Mouse (Mus musculus) hindbrain, postnatal 0 days (tissue): ENCODE results near the gene Itpr1. TPM values are rescaled to one million over a fixed set of nuclear protein-coding genes. Genes with fewer than 3 reads are reported as not detected.

ENCODE experiments used
- ATAC-seq: fragments of 200-750 bp; cut with Nextera tagmentation; 2 replicates; pipeline ENCODE4 v1.8.0; 2017; ENCODE audit warnings: mild to moderate bottlenecking, moderate TSS enrichment, moderate library complexity
- DNase-seq: peaks from one replicate; pipeline ENCODE4 v3.0.0-alpha.2; 2015; ENCODE audit warnings: low spot score
- H3K27ac ChIP-seq: fragments of 300-500 bp; sonication (generic); 2 replicates; pipeline ENCODE4 v1.5.1; 2014; ENCODE audit warnings: mild to moderate bottlenecking
- H3K27me3 ChIP-seq: fragments of 300-500 bp; sonication (generic); 2 replicates; pipeline ENCODE4 v1.6.1; 2014; ENCODE audit warnings: low read length, mixed read lengths; ENCODE audit not compliant: insufficient read depth
- H3K36me3 ChIP-seq: fragments of 300-500 bp; sonication (generic); 2 replicates; pipeline ENCODE4 v1.6.1; 2014; ENCODE audit warnings: low read length, mixed read lengths; ENCODE audit not compliant: insufficient read depth
- H3K4me1 ChIP-seq: fragments of 300-500 bp; sonication (generic); 2 replicates; pipeline ENCODE4 v1.6.1; 2014; ENCODE audit warnings: antibody characterized with exemption, low read length, mixed read lengths; ENCODE audit not compliant: insufficient read depth
- H3K4me2 ChIP-seq: fragments of 300-500 bp; sonication (generic); 2 replicates; pipeline ENCODE4 v1.6.1; 2014; ENCODE audit warnings: low read depth, mild to moderate bottlenecking, low read length, moderate library complexity, mixed read lengths
- H3K4me3 ChIP-seq: fragments of 300-500 bp; sonication (generic); 2 replicates; pipeline ENCODE4 v1.5.1; 2014; ENCODE audit warnings: low read length
- H3K9ac ChIP-seq: fragments of 300-500 bp; sonication (generic); replicated peaks from 2 replicates; pipeline ENCODE4 v1.6.1; 2014; ENCODE audit warnings: mild to moderate bottlenecking, low read length, moderate library complexity, mixed read lengths
- H3K9me3 ChIP-seq: fragments of 300-500 bp; sonication (generic); 2 replicates; pipeline ENCODE4 v1.6.1; 2016; ENCODE audit warnings: low read length, mixed read lengths
- CTCF ChIP-seq: IDR thresholded peaks from 2 replicates; pipeline ENCODE4 v1.5.1; 2016; ENCODE audit warnings: antibody characterized with exemption, control low read depth, low read depth
- WGBS: fragments of 180-500 bp; shearing (Covaris S2); extraction: QIAGEN DNeasy Blood & Tissue Kit; methylation state at CpG from one replicate; pipeline ENCODE4 v1.1.7; 2014; 5-methylcytosine and 5-hydroxymethylcytosine counted together
- polyA plus RNA-seq: library from polyadenylated mRNA; unstranded; fragments of >200 nt; fragmentation: Nextera tagmentation; extraction: Ambion mirVana; gene quantifications from 2 replicates; pipeline ENCODE4 v1.2.1, GENCODE M21; 2015
- total RNA-seq: library from RNA; depleted of rRNA; stranded (reverse); fragments of >200 nt; gene quantifications from 2 replicates; pipeline ENCODE4 v1.2.3, GENCODE M21; 2014

The Itpr1 gene
- total and polyA plus RNA-seq, 2 experiments from 2014 or later, result 7.2 to 47.1 TPM

- WGBS, result 84% methylated on average over 3 of the region's 3 CpGs
- H3K36me3 ChIP-seq, result no peaks in the 10 kb centered on the region
- H3K9ac ChIP-seq, result no peak overlapping the region
- no peak overlapping the region for H3K27ac ChIP-seq
- no peaks in the 10 kb centered on the region for H3K4me1 ChIP-seq
- no peak for TF ChIP-seq CTCF
- H3K4me3 ChIP-seq, result no peak overlapping the region
- H3K27me3 ChIP-seq, result no peaks in the 10 kb centered on the region
- no peak for DNase-seq
- no peak overlapping the region for H3K4me2 ChIP-seq
- no peak for ATAC-seq
- no peaks in the 10 kb centered on the region for H3K9me3 ChIP-seq
These were observed 294.4 kb downstream of the Itpr1 start for GRCm38 (mm10) chr6:108507337-108507736.

GRCm38 (mm10) chr6:108509320-108509719, 296.4 kb downstream of the Itpr1 start:
- Histone ChIP-seq H3K27me3 (no peaks in the 10 kb centered on the region), H3K4me2 (no peak overlapping the region), H3K36me3 (no peaks in the 10 kb centered on the region), H3K9ac (no peak overlapping the region), H3K4me3 (no peak overlapping the region), H3K9me3 (no peaks in the 10 kb centered on the region), H3K27ac (no peak overlapping the region), H3K4me1 (no peaks in the 10 kb centered on the region)
- ATAC-seq, result no peak
- TF ChIP-seq CTCF, result no peak
- 75% methylated on average over 2 of the region's 2 CpGs for WGBS
- DNase-seq, result no peak

- WGBS, result 49% methylated on average over 9 of the region's 9 CpGs
- no peak for TF ChIP-seq CTCF
- no peak overlapping the region for H3K4me3 ChIP-seq
- no peaks in the 10 kb centered on the region for H3K36me3 ChIP-seq
- no peaks in the 10 kb centered on the region for H3K9me3 ChIP-seq
- H3K27ac ChIP-seq, result no peak overlapping the region
- no peaks in the 10 kb centered on the region for H3K27me3 ChIP-seq
- no peaks in the 10 kb centered on the region for H3K4me1 ChIP-seq
- DNase-seq (peak; percentile 49), ATAC-seq (no peak)
- H3K4me2 ChIP-seq, result no peak overlapping the region
- no peak overlapping the region for H3K9ac ChIP-seq
These were observed 297.2 kb downstream of the Itpr1 start for GRCm38 (mm10) chr6:108510101-108510500.

GRCm38 (mm10) chr6:108512097-108512496, 299.2 kb downstream of the Itpr1 start:
- Histone ChIP-seq H3K4me3 (no peak overlapping the region), H3K4me1 (no peaks in the 10 kb centered on the region), H3K27me3 (no peaks in the 10 kb centered on the region), H3K27ac (no peak overlapping the region), H3K9ac (no peak overlapping the region), H3K9me3 (no peaks in the 10 kb centered on the region), H3K4me2 (no peak overlapping the region), H3K36me3 (no peaks in the 10 kb centered on the region)
- 51% methylated on average over 3 of the region's 3 CpGs for WGBS
- no peak for TF ChIP-seq CTCF
- ATAC-seq (no peak), DNase-seq (no peak)

- ATAC-seq, result no peak
- no peaks in the 10 kb centered on the region for H3K9me3 ChIP-seq
- 68% methylated on average over 9 of the region's 9 CpGs for WGBS
- no peak for TF ChIP-seq CTCF
- H3K27ac ChIP-seq, result no peak overlapping the region
- no peak for DNase-seq
- H3K9ac ChIP-seq, result no peak overlapping the region
- no peaks in the 10 kb centered on the region for H3K27me3 ChIP-seq
- H3K4me1 ChIP-seq, result no peaks in the 10 kb centered on the region
- H3K36me3 ChIP-seq, result no peaks in the 10 kb centered on the region
- H3K4me3 ChIP-seq, result no peak overlapping the region
- H3K4me2 ChIP-seq, result no peak overlapping the region
These were observed 300.1 kb downstream of the Itpr1 start for GRCm38 (mm10) chr6:108512994-108513393.

GRCm38 (mm10) chr6:108516248-108516647, 303.4 kb downstream of the Itpr1 start:
- no peak overlapping the region for H3K4me2 ChIP-seq
- DNase-seq (no peak), ATAC-seq (no peak)
- H3K4me3 ChIP-seq, result no peak overlapping the region
- H3K27me3 ChIP-seq, result no peaks in the 10 kb centered on the region
- TF ChIP-seq CTCF, result no peak
- no peaks in the 10 kb centered on the region for H3K9me3 ChIP-seq
- H3K27ac ChIP-seq, result no peak overlapping the region
- no peaks in the 10 kb centered on the region for H3K4me1 ChIP-seq
- no peak overlapping the region for H3K9ac ChIP-seq
- H3K36me3 ChIP-seq, result no peaks in the 10 kb centered on the region
- 83% methylated on average over 1 of the region's 1 CpGs for WGBS

GRCm38 (mm10) chr6:108517241-108517981, 304.5 kb downstream of the Itpr1 start:
- no peak for ATAC-seq
- Histone ChIP-seq H3K27ac (no peak overlapping the region), H3K4me2 (no peak overlapping the region), H3K36me3 (no peaks in the 10 kb centered on the region), H3K9ac (no peak overlapping the region), H3K27me3 (no peaks in the 10 kb centered on the region), H3K4me3 (no peak overlapping the region), H3K9me3 (no peaks in the 10 kb centered on the region), H3K4me1 (no peaks in the 10 kb centered on the region)
- TF ChIP-seq CTCF, result no peak
- 76% methylated on average over 12 of the region's 12 CpGs for WGBS
- DNase-seq, result no peak
